Mouse (Mus musculus) heart, embryonic 10.5 days (tissue): Measurements from ENCODE around the gene Rnasel. TPM values are rescaled to one million over a fixed set of nuclear protein-coding genes. Genes with fewer than 3 reads are reported as not detected.
"Not testable (repeated sequence)": the region's sequence is repeated elsewhere in the genome, so short reads cannot be mapped to it uniquely, and the experiment has no call there.

ENCODE experiments used
- DNase-seq: peaks from one replicate; pipeline ENCODE4 v3.0.0-alpha.2; 2017; ENCODE audit warnings: low spot score
- H3K27ac ChIP-seq: fragments of 300-500 bp; sonication (generic); 2 replicates; pipeline ENCODE4 v1.5.1; 2016; ENCODE audit warnings: mild to moderate bottlenecking
- H3K27me3 ChIP-seq: fragments of 300-500 bp; sonication (generic); 2 replicates; pipeline ENCODE4 v1.6.1; 2016; ENCODE audit warnings: mild to moderate bottlenecking; ENCODE audit not compliant: poor library complexity, insufficient read depth, severe bottlenecking
- H3K36me3 ChIP-seq: fragments of 300-500 bp; sonication (generic); 2 replicates; pipeline ENCODE4 v1.6.1; 2016; ENCODE audit warnings: mild to moderate bottlenecking, moderate library complexity
- H3K4me1 ChIP-seq: fragments of 300-500 bp; sonication (generic); 2 replicates; pipeline ENCODE4 v1.6.1; 2016; ENCODE audit warnings: mild to moderate bottlenecking
- H3K4me3 ChIP-seq: fragments of 300-500 bp; sonication (generic); 2 replicates; pipeline ENCODE4 v1.5.1; 2016; ENCODE audit warnings: mild to moderate bottlenecking, moderate library complexity
- H3K9me3 ChIP-seq: fragments of 300-500 bp; sonication (generic); 2 replicates; pipeline ENCODE4 v1.6.1; 2016; ENCODE audit warnings: mild to moderate bottlenecking, moderate library complexity
- whole genome bisulfite sequencing: fragments of 180-500 bp; shearing (Covaris S2); methylation state at CpG from one replicate; pipeline ENCODE4 v1.1.7; 2016; 5-methylcytosine and 5-hydroxymethylcytosine counted together
- polyA plus RNA-seq: library from polyadenylated mRNA; unstranded; fragments of >200 nt; fragmentation: Nextera tagmentation; extraction: Ambion mirVana; gene quantifications from 2 replicates; pipeline ENCODE4 v1.2.1, GENCODE M21; 2016

Gene Rnasel
- polyA plus RNA-seq, 1 experiment from 2014 or later: 4.4 TPM

GRCm38 (mm10) chr1:153764136-153764535, 14.9 kb downstream of the Rnasel start:
- H3K4me3 ChIP-seq: no peak overlapping the region
- 84% methylated on average over 11 of the region's 11 CpGs for WGBS
- peaks cover 10% of the 10 kb centered on the region for H3K4me1 ChIP-seq
- no peak for DNase-seq
- H3K27me3 ChIP-seq: no peaks in the 10 kb centered on the region
- H3K36me3 ChIP-seq: no peaks in the 10 kb centered on the region
- no peak overlapping the region for H3K27ac ChIP-seq
- no peaks in the 10 kb centered on the region for H3K9me3 ChIP-seq

GRCm38 (mm10) chr1:153766298-153766697, 17.1 kb downstream of the Rnasel start:
- Histone ChIP-seq H3K27ac (no peak overlapping the region), H3K27me3 (no peaks in the 10 kb centered on the region), H3K4me1 (peaks cover 10% of the 10 kb centered on the region), H3K36me3 (no peaks in the 10 kb centered on the region), H3K4me3 (no peak overlapping the region), H3K9me3 (no peaks in the 10 kb centered on the region)
- DNase-seq: no peak
- WGBS: 49% methylated on average over 8 of the region's 8 CpGs

GRCm38 (mm10) chr1:153767281-153767680, 18.1 kb downstream of the Rnasel start:
- Histone ChIP-seq H3K9me3 (no peaks in the 10 kb centered on the region), H3K36me3 (no peaks in the 10 kb centered on the region), H3K4me1 (peaks cover 10% of the 10 kb centered on the region), H3K27me3 (no peaks in the 10 kb centered on the region), H3K4me3 (no peak overlapping the region), H3K27ac (no peak overlapping the region)
- DNase-seq: no peak
- WGBS: 89% methylated on average over 1 of the region's 1 CpGs

DNA sequence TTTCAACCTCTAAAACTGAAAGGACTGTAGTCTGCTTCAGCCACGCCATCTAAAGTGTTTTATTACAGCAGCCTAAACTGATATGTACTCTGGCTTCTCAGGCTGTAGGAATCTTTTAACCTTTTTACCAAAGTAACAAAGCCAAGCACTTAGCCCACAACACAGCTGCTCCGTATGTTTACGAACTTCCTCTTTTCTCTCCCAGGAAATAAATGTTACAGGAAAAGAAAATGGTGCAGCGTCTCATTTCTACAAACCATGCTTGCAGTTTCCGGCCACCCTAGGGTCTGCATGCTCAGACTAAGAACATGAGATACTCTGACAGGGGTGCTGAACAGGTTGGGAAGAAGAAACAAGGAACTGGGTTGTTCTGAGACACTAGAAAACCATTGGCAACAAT, 19.2 kb downstream of the Rnasel start:
- WGBS: 86% methylated on average over 5 of the region's 5 CpGs
- DNase-seq: no peak
- H3K27ac ChIP-seq: no peak overlapping the region
- no peaks in the 10 kb centered on the region for H3K9me3 ChIP-seq
- no peaks in the 10 kb centered on the region for H3K36me3 ChIP-seq
- H3K4me3 ChIP-seq: no peak overlapping the region
- H3K4me1 ChIP-seq: peaks cover 6% of the 10 kb centered on the region; the same call in 1 of the 2 replicates
- no peaks in the 10 kb centered on the region for H3K27me3 ChIP-seq

DNA sequence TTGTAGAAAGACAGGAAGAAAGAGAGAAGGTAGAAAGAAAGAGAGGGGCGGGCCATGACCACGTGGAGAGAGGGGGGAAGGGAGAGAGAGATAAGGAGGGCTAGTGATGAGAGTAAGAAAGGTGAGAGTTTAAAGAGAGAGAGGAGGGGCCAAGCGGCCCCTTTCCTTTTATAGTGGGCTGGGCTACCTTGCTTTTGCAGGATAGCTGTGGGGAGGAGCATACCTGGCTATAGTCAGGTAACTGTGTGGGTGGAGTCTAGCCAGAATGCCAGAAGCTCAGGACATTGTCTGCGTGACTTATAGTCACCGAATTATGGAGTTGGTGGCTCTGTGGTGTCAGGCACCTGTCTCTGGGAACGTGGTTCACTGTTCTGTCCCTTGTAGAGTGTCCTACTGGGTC, 20.3 kb downstream of the Rnasel start:
- H3K36me3 ChIP-seq, H3K4me1 ChIP-seq: not testable (repeated sequence)

DNA sequence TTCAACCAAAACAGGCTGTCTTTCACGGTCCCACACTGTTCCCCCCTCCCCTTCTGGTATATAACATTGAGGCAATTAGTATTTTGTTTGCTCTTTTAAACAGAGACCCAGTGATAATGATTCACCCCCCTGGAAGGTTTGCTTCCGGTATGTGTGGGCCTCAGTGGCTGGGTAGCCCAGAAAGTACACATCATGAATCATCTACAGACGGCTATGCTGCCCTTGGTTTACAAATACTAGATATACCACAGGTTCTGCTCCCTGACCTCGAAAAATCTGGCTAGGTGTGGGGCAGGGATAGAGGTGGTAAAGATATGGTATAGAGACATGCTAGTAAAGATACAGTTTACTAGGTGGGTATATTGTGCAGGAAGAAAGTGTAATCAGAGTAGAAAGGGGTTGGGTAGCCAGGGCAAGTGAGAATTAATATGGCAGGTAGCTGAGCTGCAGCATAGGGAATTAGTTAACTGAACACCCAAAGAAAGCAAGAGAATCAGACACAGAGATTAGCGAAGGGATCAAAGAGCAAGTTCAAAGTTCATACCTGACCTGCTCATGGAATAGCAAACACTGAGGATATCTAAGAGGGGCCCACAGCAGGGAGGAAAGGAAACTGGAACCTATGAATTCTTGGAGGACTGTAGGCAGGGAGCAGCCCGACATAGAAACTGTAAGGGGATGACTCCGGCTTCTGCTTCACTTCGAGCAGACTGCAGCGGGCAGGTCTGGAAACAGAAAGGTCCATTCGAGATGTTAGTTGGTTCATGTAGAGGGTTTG, 21.0 kb downstream of the Rnasel start:
- H3K9me3 ChIP-seq: no peaks in the 10 kb centered on the region
- DNase-seq: no peak
- no peaks in the 10 kb centered on the region for H3K27me3 ChIP-seq
- H3K27ac ChIP-seq: no peak overlapping the region
- H3K4me1 ChIP-seq: peaks cover 6% of the 10 kb centered on the region; the same call in 1 of the 2 replicates
- H3K36me3 ChIP-seq: no peaks in the 10 kb centered on the region
- H3K4me3 ChIP-seq: no peak overlapping the region
- 79% methylated on average over 10 of the region's 10 CpGs for WGBS

More for the DNA sequence above, 20.3 kb downstream of the Rnasel start:
- H3K27ac ChIP-seq, H3K4me3 ChIP-seq, H3K9me3 ChIP-seq, DNase-seq, H3K27me3 ChIP-seq: not testable (repeated sequence)
- WGBS: 59% methylated on average over 6 of the region's 6 CpGs

DNA sequence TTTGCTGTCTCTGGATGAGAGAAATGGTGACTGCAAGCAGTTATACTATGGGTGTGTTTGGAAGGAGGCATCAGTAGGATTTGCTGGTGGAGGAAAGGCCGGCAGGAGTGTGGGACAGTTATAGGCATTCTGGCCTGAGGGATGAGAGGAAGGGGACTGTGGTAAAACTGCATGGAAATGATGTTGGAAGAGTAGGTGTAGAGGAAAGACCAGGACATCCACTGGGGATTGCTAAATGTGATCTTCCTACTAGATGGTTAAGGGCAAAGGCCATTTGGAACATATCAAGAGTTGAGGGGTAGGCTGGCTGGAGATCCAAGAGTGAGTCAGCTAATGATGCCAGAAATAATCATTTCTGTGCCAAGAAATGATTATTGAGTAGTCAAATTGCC, 21.5 kb downstream of the Rnasel start:
- Histone ChIP-seq H3K36me3 (no peaks in the 10 kb centered on the region), H3K9me3 (no peaks in the 10 kb centered on the region), H3K27ac (no peak overlapping the region), H3K4me1 (peaks cover 6% of the 10 kb centered on the region; the same call in 1 of the 2 replicates), H3K4me3 (no peak overlapping the region), H3K27me3 (no peaks in the 10 kb centered on the region)
- DNase-seq: no peak
- WGBS: 82% methylated on average over 1 of the region's 1 CpGs

GRCm38 (mm10) chr1:153775174-153775573, 25.9 kb downstream of the Rnasel start:
- 84% methylated on average over 6 of the region's 6 CpGs for WGBS
- H3K4me3 ChIP-seq: no peak overlapping the region
- DNase-seq: no peak
- H3K27ac ChIP-seq: no peak overlapping the region
- no peaks in the 10 kb centered on the region for H3K36me3 ChIP-seq
- H3K4me1 ChIP-seq: no peaks in the 10 kb centered on the region
- H3K27me3 ChIP-seq: no peaks in the 10 kb centered on the region
- no peaks in the 10 kb centered on the region for H3K9me3 ChIP-seq

- H3K27me3 ChIP-seq: no peaks in the 10 kb centered on the region
- WGBS: 86% methylated on average over 7 of the region's 7 CpGs
- H3K27ac ChIP-seq: no peak overlapping the region
- no peaks in the 10 kb centered on the region for H3K9me3 ChIP-seq
- H3K4me3 ChIP-seq: no peak overlapping the region
- H3K4me1 ChIP-seq: no peaks in the 10 kb centered on the region
- no peaks in the 10 kb centered on the region for H3K36me3 ChIP-seq
- no peak for DNase-seq
Observed at GRCm38 (mm10) chr1:153776257-153776656, 27.0 kb downstream of the Rnasel start.

- Histone ChIP-seq H3K9me3 (no peaks in the 10 kb centered on the region), H3K27ac (no peak overlapping the region), H3K36me3 (no peaks in the 10 kb centered on the region), H3K27me3 (no peaks in the 10 kb centered on the region), H3K4me3 (no peak overlapping the region), H3K4me1 (no peaks in the 10 kb centered on the region)
- no peak for DNase-seq
- WGBS: 81% methylated on average over 10 of the region's 10 CpGs
Observed at GRCm38 (mm10) chr1:153778205-153778604, 29.0 kb downstream of the Rnasel start.

GRCm38 (mm10) chr1:153783339-153783738, 34.1 kb downstream of the Rnasel start:
- H3K9me3 ChIP-seq: no peaks in the 10 kb centered on the region
- no peaks in the 10 kb centered on the region for H3K4me1 ChIP-seq
- no peaks in the 10 kb centered on the region for H3K36me3 ChIP-seq
- WGBS: 47% methylated on average over 1 of the region's 1 CpGs
- no peak for DNase-seq
- H3K4me3 ChIP-seq: no peak overlapping the region
- no peaks in the 10 kb centered on the region for H3K27me3 ChIP-seq
- no peak overlapping the region for H3K27ac ChIP-seq

DNA sequence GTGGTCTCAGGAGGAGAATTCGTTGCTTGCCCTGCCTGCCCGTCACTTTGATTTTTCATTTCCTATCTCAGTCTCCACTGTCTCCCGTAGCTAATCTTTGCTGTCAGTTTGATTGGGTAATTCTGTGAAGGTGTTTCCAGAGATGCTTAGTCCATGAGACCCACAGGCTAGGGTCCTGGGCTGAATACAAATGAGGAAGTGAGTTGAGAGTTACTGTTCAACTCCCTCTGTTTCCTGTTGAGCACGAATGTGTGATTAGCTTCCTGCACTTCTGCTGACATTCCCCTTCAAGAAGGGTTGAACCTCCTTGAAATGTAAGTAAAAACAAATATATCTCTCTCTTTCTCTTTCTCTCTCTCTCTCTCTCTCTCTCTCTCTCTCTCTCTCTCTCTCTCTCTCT, 36.4 kb downstream of the Rnasel start:
- H3K4me1 ChIP-seq: no peaks in the 10 kb centered on the region
- DNase-seq: no peak
- no peaks in the 10 kb centered on the region for H3K9me3 ChIP-seq
- H3K4me3 ChIP-seq: no peak overlapping the region
- no peaks in the 10 kb centered on the region for H3K36me3 ChIP-seq
- WGBS: 48% methylated on average over 4 of the region's 4 CpGs
- H3K27me3 ChIP-seq: no peaks in the 10 kb centered on the region
- no peak overlapping the region for H3K27ac ChIP-seq

GRCm38 (mm10) chr1:153790708-153791107, 41.5 kb downstream of the Rnasel start:
- DNase-seq: no peak
- H3K27me3 ChIP-seq: peaks cover 10% of the 10 kb centered on the region; the same call in 1 of the 2 replicates
- no peaks in the 10 kb centered on the region for H3K36me3 ChIP-seq
- 58% methylated on average over 2 of the region's 2 CpGs for WGBS
- no peaks in the 10 kb centered on the region for H3K4me1 ChIP-seq
- H3K9me3 ChIP-seq: no peaks in the 10 kb centered on the region
- no peak overlapping the region for H3K27ac ChIP-seq
- H3K4me3 ChIP-seq: no peak overlapping the region

GRCm38 (mm10) chr1:153794241-153794640, 45.0 kb downstream of the Rnasel start:
- no peaks in the 10 kb centered on the region for H3K4me1 ChIP-seq
- no peak overlapping the region for H3K4me3 ChIP-seq
- DNase-seq: no peak
- no peaks in the 10 kb centered on the region for H3K9me3 ChIP-seq
- 83% methylated on average over 3 of the region's 3 CpGs for WGBS
- peaks cover 10% of the 10 kb centered on the region; the same call in 1 of the 2 replicates for H3K27me3 ChIP-seq
- no peak overlapping the region for H3K27ac ChIP-seq
- no peaks in the 10 kb centered on the region for H3K36me3 ChIP-seq
